Mouse (Mus musculus): ENCODE results near the gene Hesx1. TPM values are rescaled to one million over a fixed set of nuclear protein-coding genes. Genes with fewer than 3 reads are reported as not detected.

Gene Hesx1
- total RNA-seq, 2 experiments from 2014 or later: not detected

Other genes with a start within 250 kb of the Hesx1 start
- not detected for gene Asb14, start 99.9 kb upstream of the Hesx1 start, total RNA-seq (2021)
- 10 to 100 TPM; 65.1 to 68.9 TPM for gene Appl1, start 23.2 kb upstream of the Hesx1 start, total RNA-seq (2021)
- 1 to 10 TPM; 3.3 to 3.7 TPM for gene Il17rd, start 44.5 kb downstream of the Hesx1 start, total RNA-seq (2021)
- gene Arhgef3, start 120.5 kb downstream of the Hesx1 start, total RNA-seq (2021): 10 to 100 TPM; 76.8 to 85.8 TPM

Measured in layer of hippocampus, postnatal 36 days (tissue).